Mouse (Mus musculus) heart, embryonic 16.5 days (tissue): ENCODE results near the gene Inava. TPM values are rescaled to one million over a fixed set of nuclear protein-coding genes. Genes with fewer than 3 reads are reported as not detected.
A peak's percentile ranks its signal among the peaks of the same experiment; 100 is the strongest.

ENCODE experiments used
- ATAC-seq: fragments of 200-750 bp; cut with Nextera tagmentation; replicated peaks from 2 replicates; pipeline ENCODE4 v1.8.0; 2017; ENCODE audit warnings: moderate number of reproducible peaks; ENCODE audit not compliant: insufficient read depth, low FRiP score; ENCODE audit errors: extremely low read depth
- H3K27ac ChIP-seq: fragments of 300-500 bp; sonication (generic); 2 replicates; pipeline ENCODE4 v1.5.1; 2014; ENCODE audit warnings: mild to moderate bottlenecking, low read length, control low read depth, moderate library complexity
- H3K27me3 ChIP-seq: fragments of 300-500 bp; sonication (generic); 2 replicates; pipeline ENCODE4 v1.6.1; 2014; ENCODE audit warnings: low read length, mixed read lengths; ENCODE audit not compliant: control insufficient read depth, insufficient read depth
- H3K36me3 ChIP-seq: fragments of 300-500 bp; sonication (generic); 2 replicates; pipeline ENCODE4 v1.6.1; 2014; ENCODE audit not compliant: control insufficient read depth, insufficient read depth
- H3K4me1 ChIP-seq: fragments of 300-500 bp; sonication (generic); 2 replicates; pipeline ENCODE4 v1.6.1; 2014; ENCODE audit warnings: low read length, mixed read lengths; ENCODE audit not compliant: control insufficient read depth, insufficient read depth
- H3K4me2 ChIP-seq: fragments of 300-500 bp; sonication (generic); 2 replicates; pipeline ENCODE4 v1.6.1; 2014; ENCODE audit warnings: low read depth, mild to moderate bottlenecking, control low read depth, low read length
- H3K4me3 ChIP-seq: fragments of 300-500 bp; sonication (generic); 2 replicates; pipeline ENCODE4 v1.5.1; 2014; ENCODE audit warnings: mild to moderate bottlenecking, control low read depth, low read length
- H3K9ac ChIP-seq: fragments of 300-500 bp; sonication (generic); 2 replicates; pipeline ENCODE4 v1.6.1; 2014; ENCODE audit warnings: low read length, control low read depth
- H3K9me3 ChIP-seq: fragments of 300-500 bp; sonication (generic); replicated peaks from 2 replicates; pipeline ENCODE4 v1.6.1; 2016; ENCODE audit warnings: low read length; ENCODE audit not compliant: control insufficient read depth
- WGBS: fragments of 180-500 bp; shearing (Covaris S2); extraction: QIAGEN DNeasy Blood & Tissue Kit; methylation state at CpG from one replicate; pipeline ENCODE4 v1.1.7; 2014; 5-methylcytosine and 5-hydroxymethylcytosine counted together
- polyA plus RNA-seq: library from polyadenylated mRNA; unstranded; fragments of >200 nt; fragmentation: Nextera tagmentation; extraction: Ambion mirVana; gene quantifications from 2 replicates; pipeline ENCODE4 v1.2.1, GENCODE M21; 2015

The Inava gene
- polyA plus RNA-seq, 1 experiment from 2014 or later = 2.6 TPM

- WGBS = 40% methylated on average over 2 of the region's 2 CpGs
- Histone ChIP-seq H3K4me2 (no peak overlapping the region), H3K4me3 (no peak overlapping the region), H3K9ac (no peak overlapping the region), H3K27me3 (no peaks in the 10 kb centered on the region), H3K4me1 (peaks cover 7% of the 10 kb centered on the region), H3K27ac (no peak overlapping the region), H3K9me3 (no peaks in the 10 kb centered on the region), H3K36me3 (0 out of 2 replicates have a peak, but pooled peaks cover 3% of the 10 kb centered on the region)
- ATAC-seq = no peak; the same call in 1 of the 2 replicates
Measured at GRCm38 (mm10) chr1:136179511-136180001, 54.5 kb downstream of the Inava start.

- WGBS = 41% methylated on average over 6 of the region's 6 CpGs
- 0 out of 2 replicates have a peak, but pooled peaks cover 3% of the 10 kb centered on the region for H3K36me3 ChIP-seq
- H3K27ac ChIP-seq = no peak overlapping the region
- no peaks in the 10 kb centered on the region for H3K27me3 ChIP-seq
- no peaks in the 10 kb centered on the region for H3K9me3 ChIP-seq
- peaks cover 6% of the 10 kb centered on the region for H3K4me1 ChIP-seq
- H3K4me2 ChIP-seq = no peak overlapping the region
- H3K4me3 ChIP-seq = no peak overlapping the region
- H3K9ac ChIP-seq = no peak overlapping the region
- ATAC-seq = no peak
Measured at GRCm38 (mm10) chr1:136178741-136179140, 55.3 kb downstream of the Inava start.

GRCm38 (mm10) chr1:136177085-136177484 lies 57.0 kb downstream of the Inava start:
- Histone ChIP-seq H3K27me3 (peaks cover 3% of the 10 kb centered on the region; the same call in 1 of the 2 replicates), H3K27ac (no peak overlapping the region), H3K36me3 (0 out of 2 replicates have a peak, but pooled peaks cover 3% of the 10 kb centered on the region), H3K4me2 (no peak overlapping the region), H3K4me3 (no peak overlapping the region), H3K4me1 (peaks cover 6% of the 10 kb centered on the region), H3K9me3 (no peaks in the 10 kb centered on the region), H3K9ac (no peak overlapping the region)
- ATAC-seq = no peak
- WGBS = 71% methylated on average over 2 of the region's 2 CpGs

- no peak for ATAC-seq
- Histone ChIP-seq H3K4me3 (no peak overlapping the region), H3K9me3 (no peaks in the 10 kb centered on the region), H3K27me3 (peaks cover 3% of the 10 kb centered on the region; the same call in 1 of the 2 replicates), H3K36me3 (0 out of 2 replicates have a peak, but pooled peaks cover 3% of the 10 kb centered on the region), H3K27ac (no peak overlapping the region), H3K9ac (no peak overlapping the region), H3K4me1 (peaks cover 6% of the 10 kb centered on the region), H3K4me2 (no peak overlapping the region)
- WGBS = 33% methylated on average over 6 of the region's 6 CpGs
Measured at GRCm38 (mm10) chr1:136175183-136175582, 58.9 kb downstream of the Inava start.

- Histone ChIP-seq H3K4me2 (no peak overlapping the region), H3K4me3 (no peak overlapping the region), H3K36me3 (0 out of 2 replicates have a peak, but pooled peaks cover 3% of the 10 kb centered on the region), H3K27me3 (peaks cover 3% of the 10 kb centered on the region; the same call in 1 of the 2 replicates), H3K9me3 (no peaks in the 10 kb centered on the region), H3K9ac (no peak overlapping the region), H3K4me1 (peaks cover 8% of the 10 kb centered on the region), H3K27ac (no peak overlapping the region)
- 0 out of 2 replicates have a peak, but pooled peaks have one; percentile 8 for ATAC-seq
- WGBS = 38% methylated on average over 13 of the region's 13 CpGs
Measured at GRCm38 (mm10) chr1:136174101-136174606, 59.9 kb downstream of the Inava start.

- Histone ChIP-seq H3K9ac (no peak overlapping the region), H3K4me2 (no peak overlapping the region), H3K27me3 (peaks cover 5% of the 10 kb centered on the region; the same call in 1 of the 2 replicates), H3K9me3 (no peaks in the 10 kb centered on the region), H3K36me3 (0 out of 2 replicates have a peak, but pooled peaks cover 3% of the 10 kb centered on the region), H3K4me3 (no peak overlapping the region), H3K27ac (no peak overlapping the region), H3K4me1 (peaks cover 6% of the 10 kb centered on the region)
- no peak for ATAC-seq
- WGBS = 66% methylated on average over 12 of the region's 12 CpGs
Measured at GRCm38 (mm10) chr1:136172696-136173095, 61.4 kb downstream of the Inava start.

GRCm38 (mm10) chr1:136170109-136170508 lies 64.0 kb downstream of the Inava start:
- H3K36me3 ChIP-seq = no peaks in the 10 kb centered on the region
- peaks cover 5% of the 10 kb centered on the region; the same call in 1 of the 2 replicates for H3K27me3 ChIP-seq
- H3K9ac ChIP-seq = no peak overlapping the region
- no peak overlapping the region for H3K27ac ChIP-seq
- H3K4me1 ChIP-seq = peaks cover 6% of the 10 kb centered on the region
- H3K4me2 ChIP-seq = peak overlapping the region; percentile 47; the same call in 1 of the 2 replicates
- peak; percentile 64 for ATAC-seq
- no peaks in the 10 kb centered on the region for H3K9me3 ChIP-seq
- no peak overlapping the region for H3K4me3 ChIP-seq
- WGBS = 3% methylated on average over 5 of the region's 5 CpGs

GRCm38 (mm10) chr1:136167657-136168056 lies 66.4 kb downstream of the Inava start:
- ATAC-seq = no peak; the same call in 1 of the 2 replicates

GRCm38 (mm10) chr1:136165436-136165835 lies 68.6 kb downstream of the Inava start:
- H3K4me1 ChIP-seq = peaks cover 2% of the 10 kb centered on the region; the same call in 1 of the 2 replicates
- ATAC-seq = no peak
- no peaks in the 10 kb centered on the region for H3K36me3 ChIP-seq
- H3K9ac ChIP-seq = no peak overlapping the region
- H3K27ac ChIP-seq = no peak overlapping the region
- no peak overlapping the region for H3K4me2 ChIP-seq
- WGBS = 67% methylated on average over 2 of the region's 2 CpGs
- no peak overlapping the region for H3K4me3 ChIP-seq
- H3K27me3 ChIP-seq = peaks cover 2% of the 10 kb centered on the region; the same call in 1 of the 2 replicates
- H3K9me3 ChIP-seq = no peaks in the 10 kb centered on the region

More at GRCm38 (mm10) chr1:136167657-136168056, 66.4 kb downstream of the Inava start:
- Histone ChIP-seq H3K4me1 (0 out of 2 replicates have a peak, but pooled peaks cover 2% of the 10 kb centered on the region), H3K4me3 (no peak overlapping the region), H3K27me3 (peaks cover 3% of the 10 kb centered on the region; the same call in 1 of the 2 replicates), H3K27ac (no peak overlapping the region), H3K36me3 (no peaks in the 10 kb centered on the region), H3K4me2 (no peak overlapping the region), H3K9ac (no peak overlapping the region), H3K9me3 (no peaks in the 10 kb centered on the region)
- WGBS = 63% methylated on average over 8 of the region's 8 CpGs
